Mouse (Mus musculus): ENCODE results near the gene Zfhx3. TPM values are rescaled to one million over a fixed set of nuclear protein-coding genes. Genes with fewer than 3 reads are reported as not detected.

Gene Zfhx3
- polyA plus RNA-seq, 1 experiment from 2014 or later = 13.9 TPM

DNA sequence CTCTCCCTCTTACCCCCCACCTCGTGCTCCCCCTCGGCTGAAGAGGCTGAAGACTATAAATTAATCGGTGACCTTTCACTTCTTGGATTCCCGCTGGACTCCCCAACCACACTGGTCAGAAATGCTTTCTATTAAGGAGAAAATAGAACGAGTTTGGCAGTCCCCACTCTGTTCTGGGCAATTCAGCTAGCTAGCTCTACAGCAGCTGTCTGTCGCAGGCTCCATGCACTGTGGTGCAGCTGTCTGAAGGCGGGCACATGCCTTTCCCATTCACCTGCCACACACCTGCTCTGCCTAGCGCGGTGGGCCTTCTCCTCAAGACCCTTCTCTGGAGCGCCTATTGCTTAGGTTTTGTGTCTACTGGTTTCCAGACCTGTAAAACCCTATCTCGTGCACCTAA is 1000.7 kb downstream of the Zfhx3 start:
- H3K36me3 ChIP-seq = peaks cover 37% of the 10 kb centered on the region
- 66% methylated on average over 11 of the region's 11 CpGs for WGBS
- H3K27ac ChIP-seq (replicated peaks) = no peak overlapping the region
- H3K9ac ChIP-seq = no peak overlapping the region
- no peaks in the 10 kb centered on the region for H3K27me3 ChIP-seq
- no peak overlapping the region for H3K4me3 ChIP-seq (replicated peaks)
- no peak for ATAC-seq (ENCODE audit: insufficient number of reproducible peaks, low FRiP score, low TSS enrichment, low read depth)
- peaks cover 6% of the 10 kb centered on the region for H3K9me3 ChIP-seq (replicated peaks)
- H3K4me2 ChIP-seq (replicated peaks) = no peak overlapping the region
- H3K4me1 ChIP-seq = no peaks in the 10 kb centered on the region

DNA sequence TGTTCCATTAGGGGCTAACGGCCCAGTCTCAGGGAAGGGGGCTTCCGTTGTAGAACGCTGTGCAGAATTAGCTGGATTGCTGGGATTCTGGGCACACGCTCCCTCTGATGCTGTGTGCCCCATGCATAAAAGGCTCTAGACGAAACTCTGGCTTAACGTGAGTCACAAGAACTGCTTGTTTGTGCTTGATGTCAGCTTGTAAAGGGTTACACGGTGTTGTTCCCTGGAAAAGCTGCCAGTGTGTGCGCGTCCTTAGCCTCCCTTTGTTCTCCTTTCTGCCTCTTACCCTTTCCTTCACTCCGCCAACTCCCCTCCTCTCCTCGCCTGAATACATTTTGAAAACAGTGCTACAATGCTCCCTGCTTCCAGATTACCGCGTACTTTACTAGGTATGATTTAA is 1001.9 kb downstream of the Zfhx3 start:
- no peak overlapping the region for H3K4me2 ChIP-seq (replicated peaks)
- WGBS = 57% methylated on average over 13 of the region's 13 CpGs
- H3K9me3 ChIP-seq (replicated peaks) = peaks cover 18% of the 10 kb centered on the region
- no peaks in the 10 kb centered on the region for H3K4me1 ChIP-seq
- H3K27ac ChIP-seq (replicated peaks) = no peak overlapping the region
- H3K9ac ChIP-seq = no peak overlapping the region
- H3K36me3 ChIP-seq = peaks cover 49% of the 10 kb centered on the region
- no peaks in the 10 kb centered on the region for H3K27me3 ChIP-seq
- ATAC-seq (ENCODE audit: insufficient number of reproducible peaks, low FRiP score, low TSS enrichment, low read depth) = no peak
- H3K4me3 ChIP-seq (replicated peaks) = no peak overlapping the region

DNA sequence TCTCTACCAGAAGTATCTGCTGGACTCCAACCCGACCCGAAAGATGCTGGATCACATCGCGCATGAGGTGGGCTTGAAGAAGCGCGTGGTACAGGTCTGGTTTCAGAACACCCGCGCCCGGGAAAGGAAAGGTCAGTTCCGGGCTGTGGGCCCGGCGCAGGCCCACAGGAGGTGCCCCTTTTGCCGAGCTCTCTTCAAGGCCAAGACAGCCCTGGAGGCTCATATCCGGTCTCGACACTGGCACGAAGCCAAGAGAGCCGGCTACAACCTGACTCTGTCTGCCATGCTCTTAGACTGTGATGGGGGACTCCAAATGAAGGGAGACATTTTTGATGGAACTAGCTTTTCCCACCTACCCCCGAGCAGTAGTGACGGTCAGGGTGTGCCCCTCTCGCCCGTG is 1007.9 kb downstream of the Zfhx3 start:
- no peak overlapping the region for H3K9ac ChIP-seq

DNA sequence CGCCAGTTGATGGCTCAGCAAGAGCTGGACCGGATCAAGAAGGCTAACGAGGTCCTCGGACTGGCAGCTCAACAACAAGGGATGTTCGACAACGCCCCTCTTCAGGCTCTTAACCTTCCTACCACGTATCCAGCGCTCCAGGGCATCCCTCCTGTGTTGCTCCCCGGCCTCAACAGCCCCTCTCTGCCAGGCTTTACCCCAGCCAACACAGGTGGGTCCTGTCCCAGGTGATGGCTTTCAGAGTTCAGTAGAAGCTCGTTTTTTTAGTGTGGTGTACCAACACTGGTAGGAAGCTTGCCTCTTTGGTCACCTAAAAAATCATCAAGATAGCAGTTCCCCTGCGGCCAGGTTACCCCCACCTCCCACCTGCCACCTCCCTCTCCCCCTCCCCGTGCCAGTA is 1009.1 kb downstream of the Zfhx3 start:
- 94% methylated on average over 12 of the region's 12 CpGs for WGBS

More for the DNA sequence above, 1007.9 kb downstream of the Zfhx3 start:
- Histone ChIP-seq H3K27ac (replicated peaks) (no peak overlapping the region), H3K9me3 (replicated peaks) (peaks cover 39% of the 10 kb centered on the region), H3K4me2 (replicated peaks) (no peak overlapping the region), H3K27me3 (no peaks in the 10 kb centered on the region), H3K4me3 (replicated peaks) (no peak overlapping the region), H3K36me3 (peaks cover 99% of the 10 kb centered on the region), H3K4me1 (no peaks in the 10 kb centered on the region)
- 96% methylated on average over 21 of the region's 21 CpGs for WGBS
- 0 out of 2 replicates have a peak, but pooled peaks have one; percentile 11 for ATAC-seq (ENCODE audit: insufficient number of reproducible peaks, low FRiP score, low TSS enrichment, low read depth)

DNA sequence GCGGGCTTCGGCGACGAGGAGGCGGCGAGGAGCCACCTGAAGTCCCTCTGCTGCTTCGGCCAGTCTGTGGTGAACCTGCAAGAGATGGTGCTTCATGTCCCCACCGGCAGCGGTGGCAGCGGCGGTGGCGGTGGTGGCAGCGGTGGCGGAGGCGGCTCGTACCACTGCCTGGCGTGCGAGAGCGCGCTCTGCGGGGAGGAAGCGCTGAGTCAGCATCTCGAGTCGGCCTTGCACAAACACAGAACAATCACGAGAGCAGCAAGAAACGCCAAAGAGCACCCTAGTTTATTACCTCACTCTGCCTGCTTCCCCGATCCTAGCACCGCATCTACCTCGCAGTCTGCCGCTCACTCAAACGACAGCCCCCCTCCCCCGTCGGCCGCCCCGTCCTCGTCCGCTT is 1014.0 kb downstream of the Zfhx3 start:
- Histone ChIP-seq H3K27ac (replicated peaks) (no peak overlapping the region), H3K4me1 (no peaks in the 10 kb centered on the region), H3K27me3 (no peaks in the 10 kb centered on the region), H3K9ac (no peak overlapping the region), H3K36me3 (peaks cover 54% of the 10 kb centered on the region), H3K9me3 (replicated peaks) (0 out of 2 replicates have a peak, but pooled peaks cover under 1% of the 10 kb centered on the region), H3K4me3 (replicated peaks) (peak overlapping the region; percentile 24), H3K4me2 (replicated peaks) (peak overlapping the region; percentile 28)
- 65% methylated on average over 37 of the region's 37 CpGs for WGBS
- no peak for ATAC-seq (ENCODE audit: insufficient number of reproducible peaks, low FRiP score, low TSS enrichment, low read depth)

More for the DNA sequence above, 1009.1 kb downstream of the Zfhx3 start:
- ATAC-seq (ENCODE audit: insufficient number of reproducible peaks, low FRiP score, low TSS enrichment, low read depth) = no peak
- Histone ChIP-seq H3K27me3 (no peaks in the 10 kb centered on the region), H3K4me2 (replicated peaks) (no peak overlapping the region), H3K9ac (no peak overlapping the region), H3K4me1 (no peaks in the 10 kb centered on the region), H3K27ac (replicated peaks) (no peak overlapping the region), H3K36me3 (peaks cover 99% of the 10 kb centered on the region), H3K4me3 (replicated peaks) (no peak overlapping the region), H3K9me3 (replicated peaks) (peaks cover 39% of the 10 kb centered on the region)

DNA sequence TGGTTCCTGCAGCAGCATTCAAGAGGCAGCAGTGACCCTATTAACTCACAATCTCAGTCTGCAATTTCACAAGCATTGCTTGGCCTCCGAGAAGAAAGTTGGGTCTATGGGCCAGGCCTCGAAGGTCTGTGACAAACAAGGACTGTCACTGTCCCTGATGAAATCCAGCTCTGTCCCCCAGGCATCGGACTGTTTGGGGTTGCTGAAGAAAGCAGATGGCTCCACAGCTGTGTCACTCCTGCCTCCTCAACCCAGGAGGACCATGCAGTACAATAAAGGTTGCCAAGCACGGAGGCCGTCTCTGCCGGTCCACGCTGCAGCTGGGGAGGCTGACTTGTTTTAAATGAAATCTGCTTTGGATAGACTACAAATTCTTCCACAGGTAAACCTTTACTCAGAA is 1020.1 kb downstream of the Zfhx3 start:
- Histone ChIP-seq H3K4me2 (replicated peaks) (no peak overlapping the region), H3K27ac (replicated peaks) (no peak overlapping the region), H3K4me3 (replicated peaks) (no peak overlapping the region), H3K27me3 (no peaks in the 10 kb centered on the region), H3K4me1 (no peaks in the 10 kb centered on the region), H3K9ac (no peak overlapping the region), H3K9me3 (replicated peaks) (no peaks in the 10 kb centered on the region), H3K36me3 (no peaks in the 10 kb centered on the region)
- ATAC-seq (ENCODE audit: insufficient number of reproducible peaks, low FRiP score, low TSS enrichment, low read depth) = no peak
- WGBS = 51% methylated on average over 7 of the region's 7 CpGs

DNA sequence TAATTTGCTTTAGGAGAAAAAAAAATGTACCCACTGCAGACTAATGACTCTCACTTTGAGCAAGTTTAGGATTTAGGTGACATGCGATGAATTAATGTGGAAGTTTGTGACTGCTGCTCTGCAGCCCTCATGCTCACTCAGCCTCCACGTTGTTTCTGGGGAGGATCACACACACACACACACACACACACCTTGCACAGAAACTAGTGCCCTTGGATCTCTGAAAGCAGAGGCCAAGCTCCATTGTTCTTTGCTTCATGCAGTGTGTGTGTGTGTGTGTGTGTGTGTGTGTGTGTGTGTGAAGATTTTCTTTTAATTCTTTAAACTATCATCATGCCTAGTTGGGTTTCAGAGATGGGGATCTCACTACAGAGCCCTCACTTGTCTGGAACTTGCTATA is 1020.7 kb downstream of the Zfhx3 start:
- Histone ChIP-seq H3K27ac (replicated peaks) (no peak overlapping the region), H3K4me1 (no peaks in the 10 kb centered on the region)
- ATAC-seq (ENCODE audit: insufficient number of reproducible peaks, low FRiP score, low TSS enrichment, low read depth) = no peak

DNA sequence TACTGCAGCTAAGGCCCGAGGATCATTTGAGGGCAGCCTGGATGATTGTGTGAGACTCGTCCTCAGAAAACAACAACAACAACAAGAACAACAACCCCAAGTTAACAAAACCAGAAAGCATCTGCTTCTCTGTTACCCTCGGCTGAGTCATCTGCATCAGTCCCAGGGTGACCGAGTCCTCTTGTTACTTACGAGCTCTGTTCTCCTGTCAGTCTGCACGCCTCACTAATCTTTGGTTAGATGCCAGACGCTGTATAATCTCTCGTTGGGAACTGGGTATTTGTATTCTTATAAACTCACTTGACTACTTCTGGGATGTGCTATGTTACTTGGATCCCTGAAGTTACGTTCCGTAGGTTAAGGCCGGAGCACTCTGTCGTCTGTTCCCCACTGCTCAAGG is 1023.6 kb downstream of the Zfhx3 start:
- Histone ChIP-seq H3K4me3 (replicated peaks) (no peak overlapping the region), H3K9me3 (replicated peaks) (no peaks in the 10 kb centered on the region), H3K4me1 (no peaks in the 10 kb centered on the region), H3K27me3 (no peaks in the 10 kb centered on the region), H3K27ac (replicated peaks) (no peak overlapping the region), H3K9ac (no peak overlapping the region), H3K4me2 (replicated peaks) (no peak overlapping the region), H3K36me3 (no peaks in the 10 kb centered on the region)
- ATAC-seq (ENCODE audit: insufficient number of reproducible peaks, low FRiP score, low TSS enrichment, low read depth) = no peak
- 63% methylated on average over 12 of the region's 12 CpGs for WGBS

More for the DNA sequence above, 1020.7 kb downstream of the Zfhx3 start:
- Histone ChIP-seq H3K27me3 (no peaks in the 10 kb centered on the region), H3K4me2 (replicated peaks) (no peak overlapping the region), H3K4me3 (replicated peaks) (no peak overlapping the region), H3K9me3 (replicated peaks) (no peaks in the 10 kb centered on the region), H3K36me3 (no peaks in the 10 kb centered on the region), H3K9ac (no peak overlapping the region)
- WGBS = 84% methylated on average over 2 of the region's 2 CpGs

DNA sequence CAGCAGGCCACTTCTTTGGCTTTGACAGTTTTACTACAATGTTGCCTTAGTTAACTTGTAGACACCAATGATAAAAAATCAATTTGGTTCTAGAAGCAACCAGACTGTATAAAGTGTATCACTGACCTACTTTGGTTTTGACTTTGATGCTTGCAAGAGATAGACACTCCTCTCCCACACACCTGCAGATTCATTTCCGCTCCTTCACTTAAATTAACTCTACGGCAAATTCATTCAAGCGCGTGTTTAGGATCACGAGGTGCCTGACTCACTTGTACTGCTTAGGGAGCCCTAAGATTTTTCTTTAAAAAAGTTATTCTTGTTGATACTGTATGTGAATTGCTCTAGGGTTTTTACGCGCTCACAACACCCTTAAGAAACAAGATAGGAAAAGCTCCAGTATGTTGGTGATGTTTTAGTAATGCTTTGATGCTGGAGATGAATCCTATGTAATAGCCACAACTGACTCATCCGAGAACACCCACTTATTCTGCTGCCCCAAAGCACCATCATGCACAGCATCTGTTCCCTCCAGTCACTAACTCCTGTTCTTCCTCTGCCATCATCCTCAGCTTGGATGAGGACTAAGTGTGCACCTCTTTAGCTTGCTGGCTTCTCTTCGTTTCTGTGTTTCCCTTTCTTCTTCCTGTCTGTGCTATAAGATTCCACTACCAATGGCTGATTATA is 1031.3 kb downstream of the Zfhx3 start:
- Histone ChIP-seq H3K36me3 (no peaks in the 10 kb centered on the region), H3K9ac (no peak overlapping the region), H3K27me3 (no peaks in the 10 kb centered on the region), H3K4me1 (peaks cover 11% of the 10 kb centered on the region), H3K9me3 (replicated peaks) (no peaks in the 10 kb centered on the region), H3K4me3 (replicated peaks) (no peak overlapping the region), H3K27ac (replicated peaks) (no peak overlapping the region), H3K4me2 (replicated peaks) (no peak overlapping the region)
- 76% methylated on average over 9 of the region's 9 CpGs for WGBS
- ATAC-seq (ENCODE audit: insufficient number of reproducible peaks, low FRiP score, low TSS enrichment, low read depth) = no peak

DNA sequence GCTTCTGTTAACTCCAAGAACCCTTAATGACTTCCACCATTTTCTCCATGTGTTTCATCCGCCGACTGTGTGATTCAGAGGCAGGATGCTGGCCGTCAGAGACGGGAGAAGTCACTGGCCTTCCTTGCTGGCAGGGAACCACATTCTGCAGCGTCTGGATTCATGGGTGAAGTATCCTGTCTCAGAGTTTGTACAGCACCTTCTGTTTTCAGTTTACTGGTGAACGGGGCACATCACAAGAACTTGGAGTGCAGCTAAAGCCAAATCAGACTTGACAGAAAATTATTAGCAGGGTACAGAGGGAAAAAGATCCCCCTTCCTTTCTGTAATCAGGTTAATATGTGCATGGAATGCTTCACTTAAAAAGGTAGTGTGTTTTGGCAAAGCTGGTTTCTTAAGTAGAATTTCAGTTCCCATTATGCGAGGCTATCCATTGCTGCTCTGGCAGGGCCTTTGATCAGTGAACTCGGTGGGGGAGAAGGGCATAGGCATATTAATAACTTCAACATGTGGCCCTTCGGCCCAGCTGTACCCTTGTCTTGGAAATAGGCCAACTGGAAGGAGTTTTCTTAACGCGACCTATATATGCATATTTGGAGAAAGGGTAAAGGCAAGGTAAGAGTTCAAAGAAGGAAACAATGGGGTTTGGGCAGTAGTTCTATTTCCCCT is 1035.4 kb downstream of the Zfhx3 start:
- no peak overlapping the region for H3K4me2 ChIP-seq (replicated peaks)
- no peaks in the 10 kb centered on the region for H3K36me3 ChIP-seq
- H3K9me3 ChIP-seq (replicated peaks) = no peaks in the 10 kb centered on the region
- 0 out of 2 replicates have a peak overlapping the region, but pooled peaks have one; percentile 34 for H3K27ac ChIP-seq (replicated peaks)
- no peak overlapping the region for H3K4me3 ChIP-seq (replicated peaks)
- no peak for ATAC-seq (ENCODE audit: insufficient number of reproducible peaks, low FRiP score, low TSS enrichment, low read depth)
- H3K9ac ChIP-seq = no peak overlapping the region
- 31% methylated on average over 11 of the region's 11 CpGs for WGBS
- no peaks in the 10 kb centered on the region for H3K27me3 ChIP-seq
- H3K4me1 ChIP-seq = peaks cover 11% of the 10 kb centered on the region

DNA sequence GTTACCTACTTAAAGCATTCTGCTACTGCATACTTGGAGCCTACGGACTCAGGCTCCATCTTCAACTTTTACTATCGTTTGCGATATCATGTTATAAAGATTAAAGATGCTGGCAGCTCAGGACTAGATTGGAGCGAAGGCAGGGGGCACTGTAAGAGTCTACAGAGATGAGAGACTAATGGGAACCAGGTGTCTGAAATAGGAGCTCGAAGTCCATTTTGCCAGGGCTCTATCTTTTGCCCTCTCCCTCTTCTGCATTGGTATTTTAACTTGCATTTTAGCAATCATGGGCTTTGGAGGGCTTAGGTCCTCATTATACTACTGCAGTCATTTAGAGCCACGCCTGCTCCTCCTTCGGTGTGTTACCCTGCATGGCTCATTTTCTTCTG is 1035.9 kb downstream of the Zfhx3 start:
- Histone ChIP-seq H3K27me3 (no peaks in the 10 kb centered on the region), H3K36me3 (no peaks in the 10 kb centered on the region), H3K9ac (no peak overlapping the region), H3K9me3 (replicated peaks) (no peaks in the 10 kb centered on the region), H3K4me3 (replicated peaks) (no peak overlapping the region), H3K4me1 (peaks cover 11% of the 10 kb centered on the region), H3K4me2 (replicated peaks) (peak overlapping the region; percentile 6; the same call in 1 of the 2 replicates), H3K27ac (replicated peaks) (no peak overlapping the region)
- WGBS = 27% methylated on average over 7 of the region's 7 CpGs
- ATAC-seq (ENCODE audit: insufficient number of reproducible peaks, low FRiP score, low TSS enrichment, low read depth) = no peak
